Mouse (Mus musculus) CD8-positive naive resting alpha-beta T cell, adult 2 months (primary cell): ENCODE measurements around the gene Pfn3.

Source experiments
- DNase-seq, 2 experiments: peaks; one replicate each; pipeline ENCODE4 v3.0.0; 2022; ENCODE audit warnings: low read depth in 2 of 2, low spot score in 2 of 2

The Pfn3 gene

GRCm38 (mm10) chr13:55431889-55432685, 17.1 kb upstream of the Pfn3 start:
- DNase-seq, result peak; percentile 65 to 75

- DNase-seq, result no peak
These were observed 15.5 kb upstream of the Pfn3 start for GRCm38 (mm10) chr13:55430566-55430965.

- no peak for DNase-seq
These were observed 14.3 kb upstream of the Pfn3 start for GRCm38 (mm10) chr13:55429226-55429888.

GRCm38 (mm10) chr13:55426613-55427012, 11.6 kb upstream of the Pfn3 start, which contains the start of gene F12:
F12 (minus strand) TSS chr13:55426793.
- DNase-seq, result no peak

GRCm38 (mm10) chr13:55420933-55421800, 6.1 kb upstream of the Pfn3 start:
- DNase-seq, result peak; percentile 83 to 86

- no peak for DNase-seq
These were observed 5.2 kb upstream of the Pfn3 start for GRCm38 (mm10) chr13:55420018-55420932.

GRCm38 (mm10) chr13:55419142-55419541, 4.1 kb upstream of the Pfn3 start:
- DNase-seq, result no peak

- peak; percentile 90 to 96 for DNase-seq
These were observed 3.0 kb upstream of the Pfn3 start for GRCm38 (mm10) chr13:55418004-55418403.

GRCm38 (mm10) chr13:55413333-55413732, 1.7 kb downstream of the Pfn3 start:
- DNase-seq, result no peak

GRCm38 (mm10) chr13:55412643-55413307, 2.3 kb downstream of the Pfn3 start:
- no peak for DNase-seq

- no peak for DNase-seq
These were observed 3.2 kb downstream of the Pfn3 start for GRCm38 (mm10) chr13:55411826-55412225.

GRCm38 (mm10) chr13:55408546-55409120, 6.4 kb downstream of the Pfn3 start:
- no peak for DNase-seq

GRCm38 (mm10) chr13:55407341-55407740, 7.7 kb downstream of the Pfn3 start:
- DNase-seq, result no peak

- no peak for DNase-seq
These were observed 9.1 kb downstream of the Pfn3 start for GRCm38 (mm10) chr13:55405783-55406390.

GRCm38 (mm10) chr13:55404853-55405782, 9.9 kb downstream of the Pfn3 start:
- DNase-seq, result peak; percentile 83 to 84

GRCm38 (mm10) chr13:55403935-55404852, 10.8 kb downstream of the Pfn3 start:
- DNase-seq, result no peak

- DNase-seq, result no peak
These were observed 11.8 kb downstream of the Pfn3 start for GRCm38 (mm10) chr13:55403266-55403665.
